Comparison of ENCODE assay signal across 29 mouse cellular contexts in the genomic region with DNA sequence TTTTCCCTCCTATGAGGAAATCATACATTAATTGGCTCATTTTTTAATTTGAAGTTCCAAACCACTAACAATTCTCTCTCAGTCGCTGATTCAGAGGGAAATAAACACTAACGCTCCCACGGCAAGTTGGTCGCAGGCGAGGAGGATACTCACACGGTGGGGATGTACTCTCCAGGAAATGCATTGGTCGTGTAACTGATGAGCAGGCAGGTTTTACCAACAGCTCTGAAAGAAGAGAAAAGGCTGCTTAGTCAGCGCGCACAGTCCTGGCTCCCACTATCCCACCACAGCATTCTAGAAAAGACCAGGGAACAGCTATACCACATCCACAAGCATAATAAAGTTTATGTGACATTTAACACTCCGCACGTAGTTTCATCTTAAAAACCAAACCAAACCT. TPM values are rescaled to one million over a fixed set of nuclear protein-coding genes. Genes with fewer than 3 reads are reported as not detected.
A peak's percentile ranks its signal among the peaks of the same experiment; 100 is the strongest.
DNase-seq lines count a peak whose midpoint lies in the region; ATAC-seq and TF ChIP-seq lines count a peak whose summit lies in the region.
"Had no signal": no experiment of that assay in that cellular context is flagged by ENCODE, and none has a peak within 500 bp of the region (broad histone marks: within the 10 kb centered on the region; RNA-seq: fewer than 3 reads in every experiment).

No protein-coding gene starts in this region.

- no peak overlapping the region for H3K4me3 ChIP-seq in limb, embryonic 15.5 days
- no peak overlapping the region for H3K4me3 ChIP-seq in limb, embryonic 10.5 days
- H3K4me3 ChIP-seq in myocyte: no peak overlapping the region
- H3K4me3 ChIP-seq: forebrain, embryonic 12.5 days; hindbrain, embryonic 10.5 days; intestine, embryonic 15.5 days; layer of hippocampus, adult 2 months; left cerebral cortex, adult 2 months; limb, embryonic 13.5 days; neural tube, embryonic 13.5 days had no signal

- peak; percentile 85 for DNase-seq in heart, adult 11 months
- DNase-seq in heart, postnatal 4 days: no peak
- DNase-seq in limb, embryonic 10.5 days (ENCODE audit: low spot score): no peak
- no peak for DNase-seq in urinary bladder, postnatal 4 days (ENCODE audit: low spot score in 2 of 2)
- DNase-seq: adrenal gland, postnatal 10 days; cerebellum, adult 8-10 months; cerebellum, postnatal 36 days; embryo, embryonic 11 days; forebrain, postnatal 0 days; gastrocnemius, postnatal 14 days; lung, adult 2 months; right cerebral cortex, postnatal 4 days; thymus, adult 18-20 months; thymus, postnatal 25 days had no signal

- peaks cover 46% of the 10 kb centered on the region for H3K4me1 ChIP-seq in limb, embryonic 15.5 days
- peaks cover 3% of the 10 kb centered on the region; the same call in 1 of the 2 replicates for H3K4me1 ChIP-seq in limb, embryonic 10.5 days

- H3K27me3 ChIP-seq in limb, embryonic 15.5 days: no peaks in the 10 kb centered on the region
- no peaks in the 10 kb centered on the region for H3K27me3 ChIP-seq in limb, embryonic 10.5 days (ENCODE audit: low read depth, poor library complexity, severe bottlenecking)
- H3K27me3 ChIP-seq in myocyte (ENCODE audit: control insufficient read depth, insufficient read depth, insufficient read length): no peaks in the 10 kb centered on the region
- H3K27me3 ChIP-seq: forebrain, embryonic 12.5 days; intestine, embryonic 15.5 days; limb, embryonic 13.5 days; neural tube, embryonic 13.5 days; Patski had no signal

- H3K36me3 ChIP-seq in limb, embryonic 15.5 days: peaks cover 46% of the 10 kb centered on the region
- peaks cover 71% of the 10 kb centered on the region for H3K36me3 ChIP-seq in limb, embryonic 10.5 days
- peaks cover 36% of the 10 kb centered on the region for H3K36me3 ChIP-seq in myocyte (ENCODE audit: control insufficient read depth, insufficient read depth)

- H3K27ac ChIP-seq in limb, embryonic 15.5 days: peak overlapping the region; percentile 5; the same call in 1 of the 2 replicates
- no peak overlapping the region for H3K27ac ChIP-seq in limb, embryonic 10.5 days
- H3K27ac ChIP-seq: forebrain, embryonic 12.5 days; hindbrain, embryonic 10.5 days; intestine, embryonic 15.5 days; left cerebral cortex, adult 2 months; limb, embryonic 13.5 days; liver, embryonic 14.5 days; neural tube, embryonic 13.5 days had no signal

- no peaks in the 10 kb centered on the region for H3K9me3 ChIP-seq in limb, embryonic 15.5 days
- H3K9me3 ChIP-seq in limb, embryonic 10.5 days (replicated peaks): no peaks in the 10 kb centered on the region
- H3K9me3 ChIP-seq: forebrain, embryonic 12.5 days; hindbrain, embryonic 10.5 days; intestine, embryonic 15.5 days; limb, embryonic 13.5 days; neural tube, embryonic 13.5 days had no signal

- 85% methylated on average over 11 of the region's 11 CpGs for WGBS in limb, embryonic 15.5 days
- 94% methylated on average over 11 of the region's 11 CpGs for WGBS in limb, embryonic 10.5 days

- peaks cover 97% of the 10 kb centered on the region for H3K79me2 ChIP-seq in myocyte (ENCODE audit: control insufficient read depth, insufficient read depth)

- H3K9ac ChIP-seq in limb, embryonic 15.5 days: no peak overlapping the region
- H3K9ac ChIP-seq: forebrain, embryonic 12.5 days; forebrain, postnatal 0 days; intestine, embryonic 15.5 days; limb, embryonic 13.5 days; liver, embryonic 14.5 days; neural tube, embryonic 13.5 days had no signal

- ATAC-seq in limb, embryonic 15.5 days (ENCODE audit: insufficient number of reproducible peaks, low FRiP score, low TSS enrichment, low read depth): no peak
- no peak for ATAC-seq in megakaryocyte-erythroid progenitor cell, adult 5-6 weeks (replicated peaks; ENCODE audit: low FRiP score, low TSS enrichment, poor library complexity, severe bottlenecking)
- ATAC-seq: forebrain, postnatal 0 days; hindbrain, embryonic 16.5 days; intestine, embryonic 15.5 days; midbrain, embryonic 16.5 days; Patski had no signal

- H3ac ChIP-seq in myocyte (ENCODE audit: control insufficient read depth, insufficient read length): no peak overlapping the region

- no peak for TF ChIP-seq POLR2A in myocyte (IDR thresholded peaks at IDR 0.05; ENCODE audit: insufficient read length, low read depth)

- no peak overlapping the region for H3K4me2 ChIP-seq in limb, embryonic 15.5 days
- peak overlapping the region; percentile 59 for H3K4me2 ChIP-seq in myocyte (ENCODE audit: low read depth)
- H3K4me2 ChIP-seq: forebrain, embryonic 12.5 days; intestine, embryonic 15.5 days; limb, embryonic 13.5 days; midbrain, embryonic 11.5 days; neural tube, embryonic 13.5 days had no signal

TF ChIP-seq in myocyte, 11 proteins besides CTCF, POLR2A, EP300 and RAD21:
- TF ChIP-seq MYOG (IDR thresholded peaks at IDR 0.05; ENCODE audit: control insufficient read depth in 1 of 3, insufficient read depth in 1 of 3, insufficient read length in 2 of 3, low read depth in 2 of 3): no peak
- no peak for TF ChIP-seq TCF3 (IDR thresholded peaks at IDR 0.05; ENCODE audit: insufficient read length, low read depth)
- TF ChIP-seq SRF (IDR thresholded peaks at IDR 0.05; ENCODE audit: control insufficient read depth, insufficient read length, low read depth): no peak
- TF ChIP-seq CEBPB (IDR thresholded peaks at IDR 0.05; ENCODE audit: insufficient read depth, poor library complexity, severe bottlenecking): no peak
- no peak for TF ChIP-seq USF1 (IDR thresholded peaks at IDR 0.05; ENCODE audit: low read depth)
- TF ChIP-seq MAX (IDR thresholded peaks at IDR 0.05; ENCODE audit: low read depth): no peak
- TF ChIP-seq MYOD1 (IDR thresholded peaks at IDR 0.05; ENCODE audit: control insufficient read depth in 1 of 3, insufficient read length in 2 of 3, low read depth in 2 of 3): no peak

RNA-seq across cellular contexts. Expression of gene Rac1, which starts 10.8 kb away (rescaled TPM):
- total RNA-seq in heart, postnatal 4 days (2021): 100 to 1,000 TPM; 317 to 339 TPM
- 467 and 506 TPM in 2 replicates for polyA plus RNA-seq in limb, embryonic 15.5 days (2015; fragmentation: Nextera tagmentation; extraction: Ambion mirVana)
- 451 and 473 TPM in 2 replicates for polyA plus RNA-seq in limb, embryonic 10.5 days (2016; fragmentation: Nextera tagmentation; extraction: Ambion mirVana)
- 245 TPM for polyA plus RNA-seq in myocyte (2012; fragmentation: generic; extraction: Trizol)
- total RNA-seq in megakaryocyte-erythroid progenitor cell, adult 5-6 weeks (2014; fragmentation: Nextera tagmentation): 140 and 211 TPM in 2 replicates
- total RNA-seq in megakaryocyte-erythroid progenitor cell, adult 5-6 weeks (2017): 64.1 and 110 TPM in 2 replicates

RNA-seq across cellular contexts. Expression of gene Daglb, which starts 52.6 kb away (rescaled TPM):
- 1 to 10 TPM; 8.0 to 8.7 TPM for total RNA-seq in heart, postnatal 4 days (2021)
- 9.9 and 10.8 TPM in 2 replicates for polyA plus RNA-seq in limb, embryonic 15.5 days (2015; fragmentation: Nextera tagmentation; extraction: Ambion mirVana)
- polyA plus RNA-seq in limb, embryonic 10.5 days (2016; fragmentation: Nextera tagmentation; extraction: Ambion mirVana): 10.5 and 10.6 TPM in 2 replicates
- polyA plus RNA-seq in myocyte (2012; fragmentation: generic; extraction: Trizol): 3.9 TPM
- 15.7 and 23.9 TPM in 2 replicates for total RNA-seq in megakaryocyte-erythroid progenitor cell, adult 5-6 weeks (2014; fragmentation: Nextera tagmentation)
- 10.3 and 12.4 TPM in 2 replicates for total RNA-seq in megakaryocyte-erythroid progenitor cell, adult 5-6 weeks (2017)
